Mouse (Mus musculus) stomach, postnatal 0 days (tissue): ENCODE measurements around the gene Usp35. TPM values are rescaled to one million over a fixed set of nuclear protein-coding genes. Genes with fewer than 3 reads are reported as not detected.
A peak's percentile ranks its signal among the peaks of the same experiment; 100 is the strongest.

Experiments used
- ATAC-seq: fragments of 200-750 bp; cut with Nextera tagmentation; 2 replicates; pipeline ENCODE4 v1.8.0; 2017; ENCODE audit not compliant: low FRiP score, low TSS enrichment
- DNase-seq: peaks from one replicate; pipeline ENCODE4 v3.0.0-alpha.2; 2016; ENCODE audit warnings: low spot score
- H3K27ac ChIP-seq: fragments of 300-500 bp; sonication (generic); replicated peaks from 2 replicates; pipeline ENCODE4 v1.5.1; 2014; ENCODE audit warnings: mild to moderate bottlenecking, control low read depth
- H3K27me3 ChIP-seq: fragments of 300-500 bp; sonication (generic); 2 replicates; pipeline ENCODE4 v1.6.1; 2014; ENCODE audit warnings: low read length; ENCODE audit not compliant: control insufficient read depth, insufficient read depth
- H3K36me3 ChIP-seq: fragments of 300-500 bp; sonication (generic); 2 replicates; pipeline ENCODE4 v1.6.1; 2014; ENCODE audit warnings: low read length, mixed read lengths; ENCODE audit not compliant: control insufficient read depth, insufficient read depth
- H3K4me1 ChIP-seq: fragments of 300-500 bp; sonication (generic); replicated peaks from 2 replicates; pipeline ENCODE4 v1.6.1; 2014; ENCODE audit warnings: antibody characterized with exemption; ENCODE audit not compliant: control insufficient read depth, insufficient read depth
- H3K4me2 ChIP-seq: fragments of 300-500 bp; sonication (generic); replicated peaks from 2 replicates; pipeline ENCODE4 v1.6.1; 2014; ENCODE audit warnings: low read depth, mild to moderate bottlenecking, control low read depth, moderate library complexity
- H3K4me3 ChIP-seq: fragments of 300-500 bp; sonication (generic); 2 replicates; pipeline ENCODE4 v1.5.1; 2014; ENCODE audit warnings: low read depth, low read length, control low read depth
- H3K9ac ChIP-seq: fragments of 300-500 bp; sonication (generic); 2 replicates; pipeline ENCODE4 v1.6.1; 2014; ENCODE audit warnings: mild to moderate bottlenecking, low read length, control low read depth, mixed read lengths
- H3K9me3 ChIP-seq: fragments of 300-500 bp; sonication (generic); 2 replicates; pipeline ENCODE4 v1.6.1; 2016; ENCODE audit warnings: low read length; ENCODE audit not compliant: control insufficient read depth
- CTCF ChIP-seq: IDR thresholded peaks from 2 replicates; pipeline ENCODE4 v1.5.1; 2016; ENCODE audit warnings: antibody characterized with exemption, low read depth, mild to moderate bottlenecking, moderate library complexity
- EP300 ChIP-seq: optimal IDR thresholded peaks from 2 replicates; pipeline ENCODE3; 2016; ENCODE audit warnings: antibody characterized with exemption
- WGBS: fragments of 180-500 bp; shearing (Covaris S2); extraction: QIAGEN DNeasy Blood & Tissue Kit; methylation state at CpG from one replicate; pipeline ENCODE4 v1.1.7; 2014; 5-methylcytosine and 5-hydroxymethylcytosine counted together
- polyA plus RNA-seq: library from polyadenylated mRNA; unstranded; fragments of >200 nt; fragmentation: Nextera tagmentation; extraction: Ambion mirVana; gene quantifications from 2 replicates; pipeline ENCODE4 v1.2.1, GENCODE M21; 2015

Gene Usp35
- polyA plus RNA-seq, 1 experiment from 2014 or later = 0.62 TPM

- no peaks in the 10 kb centered on the region for H3K27me3 ChIP-seq
- H3K4me1 ChIP-seq = no peaks in the 10 kb centered on the region
- peaks cover 24% of the 10 kb centered on the region for H3K36me3 ChIP-seq
- H3K27ac ChIP-seq = no peak overlapping the region
- DNase-seq (no peak), ATAC-seq (no peak)
- H3K4me2 ChIP-seq = no peak overlapping the region
- H3K9me3 ChIP-seq = no peaks in the 10 kb centered on the region
- no peak overlapping the region for H3K4me3 ChIP-seq
- TF ChIP-seq EP300 (no peak), CTCF (no peak)
- H3K9ac ChIP-seq = no peak overlapping the region
Observed at GRCm38 (mm10) chr7:97304471-97304870, 27.3 kb downstream of the Usp35 start.

DNA sequence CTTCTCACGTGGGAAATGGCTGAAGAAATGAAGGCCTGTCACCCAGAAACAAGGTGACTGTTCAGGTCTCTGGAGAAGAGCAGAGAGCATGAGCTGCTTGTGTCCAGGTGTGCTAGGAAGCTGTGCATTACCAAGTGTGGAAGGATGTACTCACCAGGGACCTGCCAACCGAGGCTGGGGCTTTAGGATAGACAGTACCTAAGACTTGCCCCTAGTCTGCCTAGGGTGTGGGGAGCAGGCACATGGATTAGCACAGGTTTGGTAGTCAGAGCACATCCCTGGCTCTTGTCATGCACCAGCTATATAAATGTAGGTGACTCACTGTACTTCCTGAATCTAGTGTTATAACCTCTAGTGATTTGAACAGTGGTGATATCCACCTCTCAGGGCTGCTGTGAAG is 28.2 kb downstream of the Usp35 start:
- no peak for ATAC-seq
- H3K4me2 ChIP-seq = no peak overlapping the region
- WGBS = 76% methylated on average over 2 of the region's 2 CpGs

GRCm38 (mm10) chr7:97302876-97303275 is 28.9 kb downstream of the Usp35 start:
- Histone ChIP-seq H3K27me3 (no peaks in the 10 kb centered on the region), H3K9me3 (no peaks in the 10 kb centered on the region), H3K4me3 (no peak overlapping the region), H3K4me1 (no peaks in the 10 kb centered on the region), H3K4me2 (no peak overlapping the region), H3K36me3 (peaks cover 15% of the 10 kb centered on the region), H3K27ac (no peak overlapping the region), H3K9ac (no peak overlapping the region)
- TF ChIP-seq EP300 = no peak
- TF ChIP-seq CTCF = no peak
- ATAC-seq (no peak), DNase-seq (no peak)
- WGBS = 80% methylated on average over 4 of the region's 4 CpGs

More for the DNA sequence above, 28.2 kb downstream of the Usp35 start:
- no peak overlapping the region for H3K9ac ChIP-seq
- no peak for DNase-seq
- no peak overlapping the region for H3K27ac ChIP-seq
- peaks cover 19% of the 10 kb centered on the region for H3K36me3 ChIP-seq
- H3K9me3 ChIP-seq = no peaks in the 10 kb centered on the region
- H3K4me1 ChIP-seq = no peaks in the 10 kb centered on the region
- H3K27me3 ChIP-seq = no peaks in the 10 kb centered on the region
- TF ChIP-seq CTCF = no peak
- no peak for TF ChIP-seq EP300
- no peak overlapping the region for H3K4me3 ChIP-seq

- ATAC-seq (no peak), DNase-seq (no peak)
- no peak overlapping the region for H3K27ac ChIP-seq
- H3K36me3 ChIP-seq = peaks cover 13% of the 10 kb centered on the region
- TF ChIP-seq EP300 (no peak), CTCF (no peak)
- no peaks in the 10 kb centered on the region for H3K4me1 ChIP-seq
- 80% methylated on average over 4 of the region's 4 CpGs for WGBS
- H3K4me2 ChIP-seq = no peak overlapping the region
- no peaks in the 10 kb centered on the region for H3K27me3 ChIP-seq
- no peak overlapping the region for H3K9ac ChIP-seq
- H3K9me3 ChIP-seq = no peaks in the 10 kb centered on the region
- H3K4me3 ChIP-seq = no peak overlapping the region
Observed at GRCm38 (mm10) chr7:97302261-97302660, 29.6 kb downstream of the Usp35 start.

- Histone ChIP-seq H3K36me3 (peaks cover 13% of the 10 kb centered on the region), H3K4me2 (no peak overlapping the region), H3K9ac (no peak overlapping the region), H3K4me3 (no peak overlapping the region), H3K9me3 (no peaks in the 10 kb centered on the region), H3K4me1 (no peaks in the 10 kb centered on the region), H3K27ac (no peak overlapping the region), H3K27me3 (no peaks in the 10 kb centered on the region)
- ATAC-seq = no peak
- TF ChIP-seq EP300 (no peak), CTCF (no peak)
- no peak for DNase-seq
- WGBS = 87% methylated on average over 8 of the region's 8 CpGs
Observed at GRCm38 (mm10) chr7:97301321-97301720, 30.5 kb downstream of the Usp35 start.

DNA sequence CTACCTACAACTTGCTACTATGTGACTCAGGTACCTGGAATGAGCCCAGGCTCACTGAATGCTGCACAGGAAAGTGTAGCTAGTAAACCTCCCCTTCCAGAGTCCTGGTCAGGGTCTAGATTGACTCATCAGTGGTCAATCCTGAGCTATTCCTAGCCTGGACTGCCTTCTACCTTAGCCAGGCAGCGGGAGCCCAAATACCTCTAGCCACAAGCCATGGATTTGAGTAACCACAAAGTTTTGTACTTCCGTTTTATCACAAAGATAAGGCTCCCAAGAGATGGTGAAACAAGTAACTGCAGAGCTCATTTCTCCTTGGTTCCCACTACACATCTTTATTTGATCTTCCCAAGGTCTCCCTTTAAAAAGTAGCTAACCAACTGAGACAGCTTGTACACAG is 30.9 kb downstream of the Usp35 start:
- DNase-seq = peak; percentile 11
- H3K4me3 ChIP-seq = no peak overlapping the region
- no peak for TF ChIP-seq CTCF
- TF ChIP-seq EP300 = no peak
- H3K9ac ChIP-seq = no peak overlapping the region
- no peaks in the 10 kb centered on the region for H3K27me3 ChIP-seq
- no peaks in the 10 kb centered on the region for H3K4me1 ChIP-seq
- no peak for ATAC-seq
- H3K27ac ChIP-seq = no peak overlapping the region
- H3K4me2 ChIP-seq = no peak overlapping the region
- 82% methylated on average over 2 of the region's 2 CpGs for WGBS
- H3K36me3 ChIP-seq = peaks cover 13% of the 10 kb centered on the region
- no peaks in the 10 kb centered on the region for H3K9me3 ChIP-seq

DNA sequence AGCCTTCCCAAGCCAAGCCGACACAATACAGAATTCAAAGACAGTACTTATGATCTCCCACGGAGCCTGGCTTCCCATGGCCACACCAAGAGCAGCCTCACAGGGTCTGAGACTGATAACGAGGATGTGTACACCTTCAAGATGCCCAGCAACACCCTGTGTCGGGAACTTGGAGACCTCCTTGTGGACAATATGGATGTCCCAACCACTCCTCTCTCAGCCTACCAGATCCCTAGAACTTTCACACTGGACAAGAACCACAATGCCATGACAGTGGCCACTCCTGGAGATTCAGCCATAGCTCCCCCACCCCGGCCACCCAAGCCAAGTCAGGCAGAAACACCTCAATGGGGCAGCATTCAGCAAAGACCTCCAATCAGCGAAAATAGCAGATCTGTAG is 32.9 kb downstream of the Usp35 start:
- TF ChIP-seq EP300 = no peak
- TF ChIP-seq CTCF = no peak
- no peak for ATAC-seq
- Histone ChIP-seq H3K9ac (no peak overlapping the region), H3K9me3 (no peaks in the 10 kb centered on the region), H3K27ac (no peak overlapping the region), H3K36me3 (peaks cover under 1% of the 10 kb centered on the region), H3K4me1 (no peaks in the 10 kb centered on the region), H3K27me3 (no peaks in the 10 kb centered on the region), H3K4me3 (no peak overlapping the region), H3K4me2 (no peak overlapping the region)
- WGBS = 83% methylated on average over 6 of the region's 6 CpGs
- DNase-seq = no peak
